Mouse (Mus musculus): Measurements from ENCODE around the gene Wdr74. TPM values are rescaled to one million over a fixed set of nuclear protein-coding genes. Genes with fewer than 3 reads are reported as not detected.

Gene Wdr74
- polyA plus RNA-seq, 1 experiment from 2014 or later: 71.3 TPM

- H3K4me2 ChIP-seq (ENCODE audit: low read length): peak within 1 kb of the TSS; percentile 68
- no peaks in the 10 kb centered on the region; the same call in 1 of the 2 replicates for H3K4me1 ChIP-seq (replicated peaks; ENCODE audit: insufficient read depth, low read length)
- peak; percentile 40; the same call in 1 of the 2 replicates for TF ChIP-seq CTCF (IDR thresholded peaks at IDR 0.05; ENCODE audit: low read depth)
- H3K27ac ChIP-seq: peak within 1 kb of the TSS; percentile 87
- H3K36me3 ChIP-seq (ENCODE audit: insufficient read depth, low read length): 0 out of 2 replicates have a peak, but pooled peaks cover 6% of the 10 kb centered on the region
- H3K9ac ChIP-seq (ENCODE audit: low read depth, low read length): peak within 1 kb of the TSS; percentile 66
- no peaks in the 10 kb centered on the region for H3K9me3 ChIP-seq (replicated peaks; ENCODE audit: low read length)
- DNase-seq (ENCODE audit: low spot score) (peak; percentile 98), ATAC-seq (replicated peaks; ENCODE audit: low FRiP score, low read depth) (peak; percentile 99)
- under 1% methylated on average over 32 of the region's 32 CpGs for WGBS
- H3K4me3 ChIP-seq (replicated peaks; ENCODE audit: low read depth, low read length): peak within 1 kb of the TSS; percentile 72
- no peaks in the 10 kb centered on the region for H3K27me3 ChIP-seq (ENCODE audit: insufficient read depth, low read length)
Observed at GRCm38 (mm10) chr19:8786008-8786781, 50.6 kb downstream of the Wdr74 start, which contains the start of gene Taf6l. Taf6l (minus strand) TSS chr19:8786417.

- Histone ChIP-seq H3K4me1 (replicated peaks; ENCODE audit: insufficient read depth, low read length) (no peaks in the 10 kb centered on the region; the same call in 1 of the 2 replicates), H3K9me3 (replicated peaks; ENCODE audit: low read length) (no peaks in the 10 kb centered on the region), H3K9ac (ENCODE audit: low read depth, low read length) (no peak overlapping the region), H3K27me3 (ENCODE audit: insufficient read depth, low read length) (no peaks in the 10 kb centered on the region), H3K27ac (no peak overlapping the region), H3K36me3 (ENCODE audit: insufficient read depth, low read length) (peaks cover 5% of the 10 kb centered on the region; the same call in 1 of the 2 replicates), H3K4me3 (replicated peaks; ENCODE audit: low read depth, low read length) (no peak overlapping the region), H3K4me2 (ENCODE audit: low read length) (no peak overlapping the region)
- DNase-seq (ENCODE audit: low spot score) (no peak), ATAC-seq (replicated peaks; ENCODE audit: low FRiP score, low read depth) (no peak)
- 34% methylated on average over 3 of the region's 3 CpGs for WGBS
- TF ChIP-seq CTCF (IDR thresholded peaks at IDR 0.05; ENCODE audit: low read depth): no peak
Observed at GRCm38 (mm10) chr19:8788521-8788920, 52.9 kb downstream of the Wdr74 start.

GRCm38 (mm10) chr19:8789171-8789570 lies 53.5 kb downstream of the Wdr74 start:
- Histone ChIP-seq H3K27ac (no peak overlapping the region), H3K9ac (ENCODE audit: low read depth, low read length) (no peak overlapping the region), H3K4me1 (replicated peaks; ENCODE audit: insufficient read depth, low read length) (no peaks in the 10 kb centered on the region; the same call in 1 of the 2 replicates), H3K4me3 (replicated peaks; ENCODE audit: low read depth, low read length) (no peak overlapping the region), H3K4me2 (ENCODE audit: low read length) (no peak overlapping the region), H3K27me3 (ENCODE audit: insufficient read depth, low read length) (no peaks in the 10 kb centered on the region), H3K36me3 (ENCODE audit: insufficient read depth, low read length) (peaks cover 12% of the 10 kb centered on the region), H3K9me3 (replicated peaks; ENCODE audit: low read length) (no peaks in the 10 kb centered on the region)
- DNase-seq (ENCODE audit: low spot score) (no peak), ATAC-seq (replicated peaks; ENCODE audit: low FRiP score, low read depth) (no peak)
- TF ChIP-seq CTCF (IDR thresholded peaks at IDR 0.05; ENCODE audit: low read depth): no peak
- 45% methylated on average over 1 of the region's 1 CpGs for WGBS

GRCm38 (mm10) chr19:8790171-8790570 lies 54.5 kb downstream of the Wdr74 start:
- Histone ChIP-seq H3K27me3 (ENCODE audit: insufficient read depth, low read length) (no peaks in the 10 kb centered on the region), H3K9me3 (replicated peaks; ENCODE audit: low read length) (no peaks in the 10 kb centered on the region), H3K4me3 (replicated peaks; ENCODE audit: low read depth, low read length) (no peak overlapping the region), H3K4me2 (ENCODE audit: low read length) (no peak overlapping the region), H3K27ac (no peak overlapping the region), H3K9ac (ENCODE audit: low read depth, low read length) (no peak overlapping the region), H3K36me3 (ENCODE audit: insufficient read depth, low read length) (peaks cover 21% of the 10 kb centered on the region), H3K4me1 (replicated peaks; ENCODE audit: insufficient read depth, low read length) (no peaks in the 10 kb centered on the region; the same call in 1 of the 2 replicates)
- no peak for ATAC-seq (replicated peaks; ENCODE audit: low FRiP score, low read depth)
- 73% methylated on average over 7 of the region's 7 CpGs for WGBS
- no peak for DNase-seq (ENCODE audit: low spot score)
- TF ChIP-seq CTCF (IDR thresholded peaks at IDR 0.05; ENCODE audit: low read depth): no peak

Small RNAs within 50 kb of the gene (microRNA-seq; reads per million reads assigned to microRNA genes)
- gene Mir6992: not detected

Other genes with a start within 250 kb of the Wdr74 start
- gene Slc22a8, start 144.6 kb upstream of the Wdr74 start, polyA plus RNA-seq (2015; fragmentation: Nextera tagmentation; extraction: Ambion mirVana): 19.2 and 25.5 TPM in 2 replicates
- gene Slc22a6, start 117.8 kb upstream of the Wdr74 start, polyA plus RNA-seq (2015; fragmentation: Nextera tagmentation; extraction: Ambion mirVana): 73.8 and 93.1 TPM in 2 replicates
- 0.17 and 0.18 TPM in 2 replicates for gene Chrm1, start 72.0 kb upstream of the Wdr74 start, polyA plus RNA-seq (2015; fragmentation: Nextera tagmentation; extraction: Ambion mirVana)
- 151 and 158 TPM in 2 replicates for gene Slc3a2, start 12.5 kb upstream of the Wdr74 start, polyA plus RNA-seq (2015; fragmentation: Nextera tagmentation; extraction: Ambion mirVana)
- gene 1700092M07Rik, start 4.9 kb downstream of the Wdr74 start, polyA plus RNA-seq (2015; fragmentation: Nextera tagmentation; extraction: Ambion mirVana): 0.75 and 1.1 TPM in 2 replicates
- gene Stx5a, start 5.6 kb downstream of the Wdr74 start, polyA plus RNA-seq (2015; fragmentation: Nextera tagmentation; extraction: Ambion mirVana): 105 and 115 TPM in 2 replicates
- 114 and 123 TPM in 2 replicates for gene Nxf1, start 21.2 kb downstream of the Wdr74 start, polyA plus RNA-seq (2015; fragmentation: Nextera tagmentation; extraction: Ambion mirVana)
- 248 and 286 TPM in 2 replicates for gene Tmem223, start 35.2 kb downstream of the Wdr74 start, polyA plus RNA-seq (2015; fragmentation: Nextera tagmentation; extraction: Ambion mirVana)
- gene Tmem179b, start 38.6 kb downstream of the Wdr74 start, polyA plus RNA-seq (2015; fragmentation: Nextera tagmentation; extraction: Ambion mirVana): 103 and 113 TPM in 2 replicates
- gene Taf6l, start 50.6 kb downstream of the Wdr74 start, polyA plus RNA-seq (2015; fragmentation: Nextera tagmentation; extraction: Ambion mirVana): 28.4 and 28.6 TPM in 2 replicates
- gene Polr2g, start 62.8 kb downstream of the Wdr74 start, polyA plus RNA-seq (2015; fragmentation: Nextera tagmentation; extraction: Ambion mirVana): 185 and 187 TPM in 2 replicates
- 3.6 TPM in 2 replicates for gene Zbtb3, start 66.7 kb downstream of the Wdr74 start, polyA plus RNA-seq (2015; fragmentation: Nextera tagmentation; extraction: Ambion mirVana)
- 32.2 and 35.9 TPM in 2 replicates for gene Ttc9c, start 83.5 kb downstream of the Wdr74 start, polyA plus RNA-seq (2015; fragmentation: Nextera tagmentation; extraction: Ambion mirVana)
- gene Hnrnpul2, start 84.2 kb downstream of the Wdr74 start, polyA plus RNA-seq (2015; fragmentation: Nextera tagmentation; extraction: Ambion mirVana): 5.5 and 6.3 TPM in 2 replicates
- gene AC129217.1, start 93.9 kb downstream of the Wdr74 start, polyA plus RNA-seq (2015; fragmentation: Nextera tagmentation; extraction: Ambion mirVana): not detected in 2 replicates
- gene Bscl2, start 101.6 kb downstream of the Wdr74 start, polyA plus RNA-seq (2015; fragmentation: Nextera tagmentation; extraction: Ambion mirVana): 57.0 and 60.1 TPM in 2 replicates
- gene Gng3, start 103.4 kb downstream of the Wdr74 start, polyA plus RNA-seq (2015; fragmentation: Nextera tagmentation; extraction: Ambion mirVana): 1.5 and 1.6 TPM in 2 replicates
- 0.85 and 1.1 TPM in 2 replicates for gene Lrrn4cl, start 114.9 kb downstream of the Wdr74 start, polyA plus RNA-seq (2015; fragmentation: Nextera tagmentation; extraction: Ambion mirVana)
- gene Ubxn1, start 135.7 kb downstream of the Wdr74 start, polyA plus RNA-seq (2015; fragmentation: Nextera tagmentation; extraction: Ambion mirVana): 195 and 206 TPM in 2 replicates
- 94.5 and 97.4 TPM in 2 replicates for gene Uqcc3, start 145.1 kb downstream of the Wdr74 start, polyA plus RNA-seq (2015; fragmentation: Nextera tagmentation; extraction: Ambion mirVana)
- gene Lbhd1, start 147.9 kb downstream of the Wdr74 start, polyA plus RNA-seq (2015; fragmentation: Nextera tagmentation; extraction: Ambion mirVana): 69.8 and 70.8 TPM in 2 replicates
- gene Gm49403, start 148.1 kb downstream of the Wdr74 start, polyA plus RNA-seq (2015; fragmentation: Nextera tagmentation; extraction: Ambion mirVana): not detected in 2 replicates
- 69.0 and 76.7 TPM in 2 replicates for gene 1810009A15Rik, start 153.0 kb downstream of the Wdr74 start, polyA plus RNA-seq (2015; fragmentation: Nextera tagmentation; extraction: Ambion mirVana)
- not detected in 2 replicates for gene Gm49416, start 153.1 kb downstream of the Wdr74 start, polyA plus RNA-seq (2015; fragmentation: Nextera tagmentation; extraction: Ambion mirVana)
- gene Ints5, start 157.2 kb downstream of the Wdr74 start, polyA plus RNA-seq (2015; fragmentation: Nextera tagmentation; extraction: Ambion mirVana): 27.4 and 29.8 TPM in 2 replicates
- gene Ganab, start 162.2 kb downstream of the Wdr74 start, polyA plus RNA-seq (2015; fragmentation: Nextera tagmentation; extraction: Ambion mirVana): 74.6 and 80.9 TPM in 2 replicates
- gene B3gat3, start 184.5 kb downstream of the Wdr74 start, polyA plus RNA-seq (2015; fragmentation: Nextera tagmentation; extraction: Ambion mirVana): 44.0 and 45.1 TPM in 2 replicates
- 5.7 and 6.0 TPM in 2 replicates for gene Rom1, start 193.5 kb downstream of the Wdr74 start, polyA plus RNA-seq (2015; fragmentation: Nextera tagmentation; extraction: Ambion mirVana)
- gene Eml3, start 193.7 kb downstream of the Wdr74 start, polyA plus RNA-seq (2015; fragmentation: Nextera tagmentation; extraction: Ambion mirVana): 25.5 and 26.2 TPM in 2 replicates
- gene Mta2, start 206.0 kb downstream of the Wdr74 start, polyA plus RNA-seq (2015; fragmentation: Nextera tagmentation; extraction: Ambion mirVana): 103 and 116 TPM in 2 replicates
- gene Tut1, start 218.0 kb downstream of the Wdr74 start, polyA plus RNA-seq (2015; fragmentation: Nextera tagmentation; extraction: Ambion mirVana): 19.9 and 22.3 TPM in 2 replicates
- gene Eef1g, start 231.2 kb downstream of the Wdr74 start, polyA plus RNA-seq (2015; fragmentation: Nextera tagmentation; extraction: Ambion mirVana): 328 and 354 TPM in 2 replicates

Measured in kidney, postnatal 0 days (tissue).